Mouse (Mus musculus) stomach, embryonic 16.5 days (tissue): Measurements from ENCODE around the gene Ptgis. TPM values are rescaled to one million over a fixed set of nuclear protein-coding genes. Genes with fewer than 3 reads are reported as not detected.
A peak's percentile ranks its signal among the peaks of the same experiment; 100 is the strongest.

Experiments used
- ATAC-seq: fragments of 200-750 bp; cut with Nextera tagmentation; 2 replicates; pipeline ENCODE4 v1.8.0; 2017; ENCODE audit warnings: moderate number of reproducible peaks, moderate TSS enrichment; ENCODE audit not compliant: insufficient read depth, low FRiP score
- H3K27ac ChIP-seq: fragments of 300-500 bp; sonication (generic); 2 replicates; pipeline ENCODE4 v1.5.1; 2014; ENCODE audit warnings: low read length
- H3K27me3 ChIP-seq: fragments of 300-500 bp; sonication (generic); 2 replicates; pipeline ENCODE4 v1.6.1; 2014; ENCODE audit warnings: low read length, control low read depth, mixed read lengths; ENCODE audit not compliant: control insufficient read depth, insufficient read depth
- H3K36me3 ChIP-seq: fragments of 300-500 bp; sonication (generic); 2 replicates; pipeline ENCODE4 v1.6.1; 2014; ENCODE audit warnings: low read length; ENCODE audit not compliant: control insufficient read depth, insufficient read depth
- H3K4me1 ChIP-seq: fragments of 300-500 bp; sonication (generic); 2 replicates; pipeline ENCODE4 v1.6.1; 2014; ENCODE audit warnings: low read length, control low read depth, mixed read lengths; ENCODE audit not compliant: control insufficient read depth, insufficient read depth
- H3K4me2 ChIP-seq: fragments of 300-500 bp; sonication (generic); 2 replicates; pipeline ENCODE4 v1.6.1; 2014; ENCODE audit warnings: low read depth, low read length, mixed read lengths
- H3K4me3 ChIP-seq: fragments of 300-500 bp; sonication (generic); replicated peaks from 2 replicates; pipeline ENCODE4 v1.5.1; 2014; ENCODE audit warnings: mild to moderate bottlenecking, low read length
- H3K9ac ChIP-seq: fragments of 300-500 bp; sonication (generic); 2 replicates; pipeline ENCODE4 v1.6.1; 2014; ENCODE audit warnings: low read length
- H3K9me3 ChIP-seq: fragments of 300-500 bp; sonication (generic); replicated peaks from 2 replicates; pipeline ENCODE4 v1.6.1; 2016; ENCODE audit warnings: low read length, control low read depth; ENCODE audit not compliant: control insufficient read depth
- WGBS: fragments of 180-500 bp; shearing (Covaris S2); extraction: QIAGEN DNeasy Blood & Tissue Kit; methylation state at CpG from one replicate; pipeline ENCODE4 v1.1.7; 2014; 5-methylcytosine and 5-hydroxymethylcytosine counted together
- polyA plus RNA-seq: library from polyadenylated mRNA; unstranded; fragments of >200 nt; fragmentation: Nextera tagmentation; extraction: Ambion mirVana; gene quantifications from 2 replicates; pipeline ENCODE4 v1.2.1, GENCODE M21; 2015

The Ptgis gene
- polyA plus RNA-seq, 1 experiment from 2014 or later, result 24.3 TPM

DNA sequence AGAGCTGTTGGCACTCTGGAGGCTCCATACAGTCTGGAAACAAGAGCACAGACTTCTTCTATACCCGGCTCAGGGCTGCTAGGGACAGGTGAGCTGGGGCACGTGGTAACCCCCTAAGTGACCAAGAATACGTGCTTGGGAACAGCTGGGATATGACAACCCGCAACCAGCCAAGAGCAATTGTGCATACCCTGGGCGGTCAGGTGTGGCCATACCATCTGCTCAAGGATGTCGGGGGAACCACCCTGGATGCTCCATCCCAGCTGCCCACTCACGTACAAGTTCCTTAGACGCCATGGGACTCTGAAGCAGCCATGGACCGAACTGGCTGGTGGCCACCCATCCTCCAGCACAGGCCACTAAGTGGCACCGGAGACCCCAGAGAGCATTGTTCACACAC is 77.3 kb downstream of the Ptgis start:
- H3K36me3 ChIP-seq, result no peaks in the 10 kb centered on the region
- H3K9me3 ChIP-seq, result no peaks in the 10 kb centered on the region
- peak overlapping the region; percentile 32; the same call in 1 of the 2 replicates for H3K27ac ChIP-seq
- WGBS, result 94% methylated on average over 10 of the region's 10 CpGs
- no peaks in the 10 kb centered on the region for H3K27me3 ChIP-seq
- peaks cover 12% of the 10 kb centered on the region for H3K4me1 ChIP-seq
- H3K4me3 ChIP-seq, result no peak overlapping the region
- no peak overlapping the region for H3K4me2 ChIP-seq
- no peak overlapping the region for H3K9ac ChIP-seq
- no peak for ATAC-seq

DNA sequence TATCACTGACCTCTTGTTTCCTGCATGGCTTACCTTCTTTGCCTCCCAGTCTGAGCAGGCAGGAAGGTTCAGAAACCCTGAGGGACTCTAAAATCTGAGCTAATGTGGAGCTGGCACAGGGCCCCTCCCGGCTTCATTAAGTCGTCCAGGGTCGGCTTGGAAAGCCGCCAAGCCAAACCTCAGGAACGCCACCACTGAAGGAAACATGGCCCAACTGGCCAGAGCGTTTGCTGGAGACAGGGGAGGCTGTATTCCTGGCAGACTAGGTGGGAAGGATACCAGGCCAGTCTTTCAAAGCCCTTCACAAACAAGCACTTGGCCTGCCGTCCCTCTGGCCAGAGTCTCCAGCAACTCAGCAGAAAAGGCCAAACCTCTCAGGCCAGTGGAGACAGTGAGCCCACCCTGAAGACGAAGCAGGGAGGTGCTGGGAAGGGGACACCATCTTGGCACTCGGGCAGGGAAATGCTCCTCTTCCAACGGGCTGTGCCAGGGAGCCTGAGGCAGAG is 77.8 kb downstream of the Ptgis start:
- Histone ChIP-seq H3K4me1 (peaks cover 6% of the 10 kb centered on the region), H3K4me2 (no peak overlapping the region), H3K4me3 (no peak overlapping the region), H3K9me3 (no peaks in the 10 kb centered on the region), H3K27ac (peak overlapping the region; percentile 32; the same call in 1 of the 2 replicates), H3K9ac (no peak overlapping the region), H3K36me3 (no peaks in the 10 kb centered on the region), H3K27me3 (no peaks in the 10 kb centered on the region)
- ATAC-seq, result no peak; the same call in 1 of the 2 replicates
- WGBS, result 55% methylated on average over 10 of the region's 10 CpGs

DNA sequence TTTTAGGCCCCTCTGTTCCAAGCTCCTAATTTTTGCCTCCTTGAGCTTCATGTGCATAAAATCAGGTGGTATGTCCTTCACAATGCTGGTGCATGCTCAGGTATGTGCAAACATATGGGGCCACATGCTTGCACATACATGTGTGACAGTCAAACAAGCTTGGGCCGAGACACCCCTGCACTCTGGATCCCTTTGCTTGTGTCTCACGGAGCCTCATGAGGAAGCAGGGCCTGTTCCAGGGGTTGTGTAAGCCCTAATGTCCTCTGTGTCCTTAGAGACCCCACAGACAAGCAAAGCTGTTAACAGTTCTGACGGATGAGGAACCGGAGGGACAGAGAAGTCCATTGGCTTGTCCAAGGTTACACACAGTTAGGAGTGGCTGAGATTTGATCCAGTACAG is 80.7 kb downstream of the Ptgis start:
- Histone ChIP-seq H3K9me3 (no peaks in the 10 kb centered on the region), H3K27ac (no peak overlapping the region), H3K4me3 (no peak overlapping the region), H3K36me3 (no peaks in the 10 kb centered on the region), H3K4me2 (no peak overlapping the region), H3K27me3 (no peaks in the 10 kb centered on the region), H3K4me1 (peaks cover 11% of the 10 kb centered on the region), H3K9ac (no peak overlapping the region)
- 83% methylated on average over 4 of the region's 4 CpGs for WGBS
- ATAC-seq, result no peak

DNA sequence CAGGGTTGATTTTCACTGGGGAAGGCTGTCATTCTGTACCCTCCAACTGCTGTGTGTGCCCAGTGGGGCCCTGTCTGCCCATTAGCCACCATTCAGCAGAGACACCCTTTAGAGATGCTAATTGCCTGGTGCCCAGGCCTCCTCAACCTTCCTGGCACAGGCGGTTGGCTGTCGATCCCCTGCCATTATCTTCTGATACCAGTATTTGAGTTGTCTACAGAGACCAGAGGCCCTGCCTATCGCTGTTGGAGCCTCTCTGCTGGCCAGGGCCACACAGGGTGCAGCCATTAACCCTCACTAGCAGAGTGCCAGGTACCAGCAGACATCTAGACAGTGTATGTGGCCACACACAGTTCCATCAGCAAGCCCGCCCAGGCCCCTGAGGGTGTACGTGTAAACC is 81.6 kb downstream of the Ptgis start:
- peaks cover 11% of the 10 kb centered on the region for H3K4me1 ChIP-seq
- no peak overlapping the region for H3K4me3 ChIP-seq
- H3K27me3 ChIP-seq, result no peaks in the 10 kb centered on the region
- 80% methylated on average over 5 of the region's 5 CpGs for WGBS
- no peaks in the 10 kb centered on the region for H3K9me3 ChIP-seq
- no peaks in the 10 kb centered on the region for H3K36me3 ChIP-seq
- no peak overlapping the region for H3K4me2 ChIP-seq
- H3K9ac ChIP-seq, result no peak overlapping the region
- ATAC-seq, result no peak
- no peak overlapping the region for H3K27ac ChIP-seq

DNA sequence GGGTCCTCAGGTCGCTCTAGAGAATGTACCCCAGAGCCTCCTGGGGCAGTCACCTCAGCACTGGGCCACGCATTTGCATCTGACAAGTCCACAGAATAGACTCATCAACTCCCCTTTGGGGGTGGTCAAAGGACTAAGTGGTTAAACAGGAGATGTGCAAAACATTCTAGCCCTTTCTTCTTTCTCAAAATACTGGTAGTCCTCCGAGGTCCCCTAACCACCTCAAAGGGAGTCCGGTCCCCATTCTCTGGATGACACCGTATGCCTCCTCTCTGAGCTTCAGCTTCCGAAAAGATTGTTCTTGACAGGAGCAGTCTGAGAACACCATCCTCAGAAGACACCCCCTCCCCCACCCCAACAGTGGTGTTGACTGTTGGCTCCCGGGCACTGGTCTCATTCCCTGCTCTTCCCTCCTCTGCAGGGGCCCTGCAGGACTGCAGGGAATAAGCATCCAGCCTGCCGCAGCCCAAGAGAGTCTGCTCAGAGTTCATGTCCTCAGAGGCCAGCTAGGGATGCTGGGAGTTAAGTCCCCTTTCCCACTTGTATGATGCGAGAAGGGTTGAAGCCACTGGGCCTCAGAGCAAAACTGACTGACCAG is 84.2 kb downstream of the Ptgis start:
- Histone ChIP-seq H3K27ac (peak overlapping the region; percentile 74), H3K27me3 (no peaks in the 10 kb centered on the region), H3K4me1 (peaks cover 7% of the 10 kb centered on the region), H3K4me3 (no peak overlapping the region), H3K36me3 (no peaks in the 10 kb centered on the region), H3K9me3 (no peaks in the 10 kb centered on the region), H3K4me2 (no peak overlapping the region), H3K9ac (no peak overlapping the region; the same call in 1 of the 2 replicates)
- ATAC-seq, result no peak
- WGBS, result 42% methylated on average over 9 of the region's 9 CpGs

DNA sequence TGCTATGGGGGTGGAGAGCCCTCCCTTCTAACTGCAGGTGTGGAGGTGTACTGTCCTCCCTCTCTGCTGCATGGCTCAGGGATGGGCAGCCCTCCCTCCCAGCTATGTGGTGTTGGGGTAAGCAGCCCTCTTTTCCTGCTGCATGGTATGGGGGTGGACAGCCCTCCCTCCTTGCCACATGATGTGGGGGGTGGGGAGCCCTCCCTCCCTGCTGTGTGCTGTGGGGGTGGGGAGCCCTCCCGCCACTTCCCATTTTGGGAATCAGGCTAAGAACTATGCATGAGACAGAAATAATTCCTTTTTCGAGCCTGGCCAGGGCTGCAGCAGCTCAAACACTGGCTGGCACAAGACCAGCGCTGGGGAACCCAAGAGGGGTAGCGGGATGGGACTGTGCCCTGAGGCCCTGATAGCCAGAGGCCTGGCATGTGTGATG is 84.8 kb downstream of the Ptgis start:
- ATAC-seq, result peak; percentile 87
- Histone ChIP-seq H3K27ac (peak overlapping the region; percentile 74), H3K9me3 (no peaks in the 10 kb centered on the region), H3K9ac (no peak overlapping the region; the same call in 1 of the 2 replicates), H3K4me2 (no peak overlapping the region), H3K4me3 (no peak overlapping the region), H3K36me3 (no peaks in the 10 kb centered on the region), H3K27me3 (no peaks in the 10 kb centered on the region), H3K4me1 (peaks cover 7% of the 10 kb centered on the region)
- WGBS, result 43% methylated on average over 4 of the region's 4 CpGs

DNA sequence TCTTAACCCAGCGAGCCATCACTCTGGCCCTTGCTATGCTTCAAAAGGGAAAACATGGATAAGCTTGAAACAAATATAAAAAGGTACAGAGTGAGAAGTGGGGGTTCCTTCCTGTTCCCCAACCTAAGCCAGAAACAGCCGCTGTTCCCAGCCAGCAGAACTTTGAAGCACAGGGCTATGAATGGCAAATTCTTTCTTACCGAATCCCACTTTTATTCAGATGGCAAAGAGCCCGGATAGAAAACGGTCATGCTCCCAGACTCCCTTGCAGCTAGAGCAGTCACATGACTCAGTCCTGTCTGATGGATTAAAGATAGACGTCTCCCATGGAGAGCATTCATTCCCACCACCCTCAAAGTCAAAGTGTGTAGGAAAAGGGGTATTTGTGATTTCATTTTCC is 89.5 kb downstream of the Ptgis start:
- 88% methylated on average over 6 of the region's 6 CpGs for WGBS
- Histone ChIP-seq H3K4me1 (peaks cover 5% of the 10 kb centered on the region), H3K9me3 (no peaks in the 10 kb centered on the region), H3K27ac (no peak overlapping the region), H3K9ac (no peak overlapping the region), H3K4me2 (no peak overlapping the region), H3K4me3 (no peak overlapping the region), H3K27me3 (no peaks in the 10 kb centered on the region), H3K36me3 (no peaks in the 10 kb centered on the region)
- ATAC-seq, result no peak

DNA sequence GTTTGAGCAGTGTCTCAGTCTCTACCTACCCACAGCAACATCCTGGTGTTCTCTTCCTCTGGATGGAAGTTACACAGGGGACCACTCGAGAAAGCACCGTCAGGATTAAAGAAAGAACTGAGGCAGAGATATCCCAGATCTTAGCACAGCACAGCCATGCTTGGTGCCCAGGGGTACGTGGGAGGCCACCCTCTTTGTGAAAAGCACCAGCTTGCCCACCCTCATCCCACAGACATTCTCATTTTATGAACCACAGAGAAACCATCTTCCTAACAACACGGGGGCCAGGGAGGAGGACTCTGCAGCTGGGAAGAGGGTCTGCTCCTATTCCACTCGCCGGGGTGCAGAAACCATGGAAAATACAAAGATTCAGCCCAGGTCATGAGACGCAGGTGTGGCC is 90.3 kb downstream of the Ptgis start:
- Histone ChIP-seq H3K4me1 (no peaks in the 10 kb centered on the region), H3K4me3 (no peak overlapping the region), H3K4me2 (no peak overlapping the region), H3K9me3 (no peaks in the 10 kb centered on the region), H3K27me3 (no peaks in the 10 kb centered on the region), H3K36me3 (no peaks in the 10 kb centered on the region), H3K27ac (no peak overlapping the region), H3K9ac (no peak overlapping the region)
- ATAC-seq, result no peak
- 93% methylated on average over 7 of the region's 7 CpGs for WGBS

DNA sequence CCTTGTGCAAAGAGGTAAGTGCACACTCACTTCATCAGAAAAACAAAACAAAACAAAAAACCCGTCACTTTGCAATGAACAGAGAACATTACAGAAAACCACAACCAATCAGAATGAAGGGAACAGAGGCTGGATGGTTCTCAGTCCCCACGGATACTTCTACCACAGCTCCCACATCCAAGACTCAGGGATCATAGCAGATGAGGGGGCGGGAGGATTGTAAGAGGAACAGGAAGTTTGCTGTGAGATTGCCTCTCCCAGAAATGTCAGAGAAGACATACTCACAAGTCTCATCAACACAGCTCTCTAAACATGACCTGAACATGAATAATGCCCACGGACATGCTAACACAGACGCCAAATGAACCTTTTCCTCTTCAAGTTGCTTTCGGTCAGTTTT is 91.4 kb downstream of the Ptgis start:
- ATAC-seq, result no peak
- no peak overlapping the region for H3K9ac ChIP-seq
- WGBS, result 82% methylated on average over 6 of the region's 6 CpGs
- H3K9me3 ChIP-seq, result no peaks in the 10 kb centered on the region
- no peak overlapping the region for H3K4me3 ChIP-seq
- H3K4me2 ChIP-seq, result no peak overlapping the region
- no peaks in the 10 kb centered on the region; the same call in 1 of the 2 replicates for H3K4me1 ChIP-seq
- H3K27ac ChIP-seq, result no peak overlapping the region
- H3K36me3 ChIP-seq, result no peaks in the 10 kb centered on the region
- no peaks in the 10 kb centered on the region for H3K27me3 ChIP-seq
